Mouse (Mus musculus) kidney, postnatal 0 days (tissue): ENCODE measurements around the gene Tmc4. TPM values are rescaled to one million over a fixed set of nuclear protein-coding genes. Genes with fewer than 3 reads are reported as not detected.
A peak's percentile ranks its signal among the peaks of the same experiment; 100 is the strongest.
"Not testable (repeated sequence)": the region's sequence is repeated elsewhere in the genome, so short reads cannot be mapped to it uniquely, and the experiment has no call there.

Source experiments
- ATAC-seq: fragments of 200-750 bp; cut with Nextera tagmentation; replicated peaks from 2 replicates; pipeline ENCODE4 v1.8.0; 2017; ENCODE audit warnings: low read depth, moderate number of reproducible peaks, moderate TSS enrichment, moderate library complexity; ENCODE audit not compliant: low FRiP score
- DNase-seq: peaks from one replicate; pipeline ENCODE4 v3.0.0-alpha.2; 2016; ENCODE audit warnings: low spot score
- H3K27ac ChIP-seq: fragments of 300-500 bp; sonication (generic); 2 replicates; pipeline ENCODE4 v1.5.1; 2014; ENCODE audit warnings: mild to moderate bottlenecking
- H3K27me3 ChIP-seq: fragments of 300-500 bp; sonication (generic); 2 replicates; pipeline ENCODE4 v1.6.1; 2014; ENCODE audit warnings: low read length, mixed read lengths; ENCODE audit not compliant: insufficient read depth
- H3K36me3 ChIP-seq: fragments of 300-500 bp; sonication (generic); 2 replicates; pipeline ENCODE4 v1.6.1; 2014; ENCODE audit warnings: low read length, mixed read lengths; ENCODE audit not compliant: insufficient read depth
- H3K4me1 ChIP-seq: fragments of 300-500 bp; sonication (generic); replicated peaks from 2 replicates; pipeline ENCODE4 v1.6.1; 2014; ENCODE audit warnings: antibody characterized with exemption, low read length, mixed read lengths; ENCODE audit not compliant: insufficient read depth
- H3K4me2 ChIP-seq: fragments of 300-500 bp; sonication (generic); 2 replicates; pipeline ENCODE4 v1.6.1; 2014; ENCODE audit warnings: mild to moderate bottlenecking, low read length, moderate library complexity, mixed read lengths
- H3K4me3 ChIP-seq: fragments of 300-500 bp; sonication (generic); replicated peaks from 2 replicates; pipeline ENCODE4 v1.5.1; 2014; ENCODE audit warnings: low read depth, low read length
- H3K9ac ChIP-seq: fragments of 300-500 bp; sonication (generic); 2 replicates; pipeline ENCODE4 v1.6.1; 2014; ENCODE audit warnings: low read depth, low read length
- H3K9me3 ChIP-seq: fragments of 300-500 bp; sonication (generic); replicated peaks from 2 replicates; pipeline ENCODE4 v1.6.1; 2016; ENCODE audit warnings: low read length, inconsistent platforms, mixed read lengths
- CTCF ChIP-seq: IDR thresholded peaks from 2 replicates; pipeline ENCODE4 v1.5.1; 2016; ENCODE audit warnings: antibody characterized with exemption, low read depth, mild to moderate bottlenecking, moderate library complexity
- WGBS: fragments of 180-500 bp; shearing (Covaris S2); extraction: QIAGEN DNeasy Blood & Tissue Kit; methylation state at CpG from one replicate; pipeline ENCODE4 v1.1.7; 2014; 5-methylcytosine and 5-hydroxymethylcytosine counted together
- polyA plus RNA-seq: library from polyadenylated mRNA; unstranded; fragments of >200 nt; fragmentation: Nextera tagmentation; extraction: Ambion mirVana; gene quantifications from 2 replicates; pipeline ENCODE4 v1.2.1, GENCODE M21; 2015

Tmc4 gene
- polyA plus RNA-seq, 1 experiment from 2014 or later: 28.1 TPM

- peaks cover 11% of the 10 kb centered on the region; the same call in 1 of the 2 replicates for H3K4me1 ChIP-seq
- H3K9ac ChIP-seq: peak overlapping the region; percentile 76
- under 1% methylated on average over 20 of the region's 20 CpGs for WGBS
- ATAC-seq (peak; percentile 47), DNase-seq (no peak)
- no peaks in the 10 kb centered on the region for H3K9me3 ChIP-seq
- H3K36me3 ChIP-seq: peaks cover 23% of the 10 kb centered on the region
- H3K27me3 ChIP-seq: no peaks in the 10 kb centered on the region
- TF ChIP-seq CTCF: no peak
- H3K4me2 ChIP-seq: peak overlapping the region; percentile 59
- peak overlapping the region; percentile 94 for H3K27ac ChIP-seq
- H3K4me3 ChIP-seq: peak overlapping the region; percentile 68
Observed at GRCm38 (mm10) chr7:3704475-3704874, 27.1 kb upstream of the Tmc4 start.

DNA sequence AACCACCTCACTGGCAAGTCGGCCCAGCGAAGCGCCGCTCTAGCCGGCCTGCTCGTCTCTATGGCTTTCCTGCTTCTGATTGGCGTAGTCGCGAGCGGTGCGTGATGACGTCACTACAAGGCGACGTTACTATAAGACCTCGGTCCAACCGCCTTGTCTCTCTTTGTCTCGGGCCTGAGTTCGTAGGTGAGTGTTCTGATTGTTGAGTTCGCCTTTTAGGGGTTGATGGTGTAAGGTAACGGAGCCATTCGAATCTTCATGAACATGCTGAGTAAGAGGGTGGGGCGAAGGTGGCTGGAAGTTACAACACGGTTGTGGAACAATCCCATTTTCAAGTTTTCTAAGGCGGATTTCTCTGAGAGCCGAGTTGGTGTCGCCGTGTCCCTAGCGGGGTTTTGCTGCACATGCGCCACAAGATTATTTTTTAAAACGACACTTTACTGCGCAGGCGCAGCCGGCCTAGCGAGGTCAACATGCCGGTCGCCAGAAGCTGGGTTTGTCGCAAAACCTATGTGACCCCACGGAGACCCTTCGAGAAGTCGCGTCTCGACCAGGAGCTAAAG is 26.6 kb upstream of the Tmc4 start, which contains the start of gene Rps9:
Rps9 (plus strand) TSS at position 115 of the 563 bp plus-strand sequence.
- H3K4me3 ChIP-seq: peak within 1 kb of the TSS; percentile 68
- TF ChIP-seq CTCF: 0 out of 2 replicates have a peak, but pooled peaks have one; percentile 15
- H3K4me1 ChIP-seq: peaks cover 11% of the 10 kb centered on the region; the same call in 1 of the 2 replicates
- no peaks in the 10 kb centered on the region for H3K9me3 ChIP-seq
- H3K9ac ChIP-seq: peak within 1 kb of the TSS; percentile 76
- DNase-seq: peak; percentile 98
- ATAC-seq: peak; percentile 94
- no peaks in the 10 kb centered on the region for H3K27me3 ChIP-seq
- peaks cover 28% of the 10 kb centered on the region for H3K36me3 ChIP-seq
- peak within 1 kb of the TSS; percentile 59 for H3K4me2 ChIP-seq
- 3% methylated on average over 42 of the region's 42 CpGs for WGBS
- H3K27ac ChIP-seq: peak within 1 kb of the TSS; percentile 94

- DNase-seq (no peak), ATAC-seq (peak; percentile 23)
- Histone ChIP-seq H3K4me3 (peak overlapping the region; percentile 68), H3K27ac (peak overlapping the region; percentile 94), H3K4me2 (peak overlapping the region; percentile 56), H3K9me3 (no peaks in the 10 kb centered on the region), H3K36me3 (peaks cover 34% of the 10 kb centered on the region), H3K27me3 (no peaks in the 10 kb centered on the region), H3K9ac (peak overlapping the region; percentile 53; the same call in 1 of the 2 replicates), H3K4me1 (peaks cover 11% of the 10 kb centered on the region; the same call in 1 of the 2 replicates)
- WGBS: 24% methylated on average over 6 of the region's 6 CpGs
- TF ChIP-seq CTCF: no peak
Observed at GRCm38 (mm10) chr7:3703148-3703878, 26.0 kb upstream of the Tmc4 start.

DNA sequence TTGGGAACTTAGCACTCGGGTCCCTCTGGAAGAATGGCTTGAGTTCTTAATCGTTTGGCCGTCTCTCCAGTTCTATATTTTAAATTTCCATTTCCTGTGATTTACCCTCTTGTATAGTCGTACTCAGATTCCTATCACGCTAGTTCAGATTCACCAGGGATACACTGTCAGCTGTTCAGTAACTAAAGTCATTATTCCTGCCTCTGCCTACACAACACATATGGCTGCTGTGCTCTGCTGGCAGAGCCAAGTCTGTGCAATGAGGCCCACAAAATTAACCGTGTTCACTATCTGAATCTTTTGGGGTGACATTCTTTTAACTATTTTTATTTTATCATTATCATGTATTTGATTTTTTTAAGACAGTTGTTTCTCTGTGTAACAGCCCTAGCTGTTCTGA is 21.1 kb upstream of the Tmc4 start:
- 93% methylated on average over 6 of the region's 6 CpGs for WGBS
- ATAC-seq (no peak), DNase-seq (no peak)
- Histone ChIP-seq H3K27ac (no peak overlapping the region), H3K9ac (no peak overlapping the region), H3K4me1 (peaks cover 8% of the 10 kb centered on the region; the same call in 1 of the 2 replicates), H3K36me3 (peaks cover 30% of the 10 kb centered on the region), H3K4me3 (no peak overlapping the region), H3K27me3 (no peaks in the 10 kb centered on the region), H3K4me2 (no peak overlapping the region), H3K9me3 (no peaks in the 10 kb centered on the region)
- TF ChIP-seq CTCF: no peak

- Histone ChIP-seq H3K27ac (peak overlapping the region; percentile 95), H3K4me3 (peak overlapping the region; percentile 81), H3K4me2 (peak overlapping the region; percentile 94), H3K9ac (peak overlapping the region; percentile 89), H3K4me1 (peaks cover 17% of the 10 kb centered on the region), H3K36me3 (peaks cover 23% of the 10 kb centered on the region)
- ATAC-seq, H3K27me3 ChIP-seq, H3K9me3 ChIP-seq, DNase-seq: not testable (repeated sequence)
- 2% methylated on average over 9 of the region's 9 CpGs for WGBS
Observed at GRCm38 (mm10) chr7:3694949-3695305, 17.6 kb upstream of the Tmc4 start.

GRCm38 (mm10) chr7:3694076-3694948 is 17.0 kb upstream of the Tmc4 start:
- H3K27ac ChIP-seq: peak overlapping the region; percentile 95
- peak overlapping the region; percentile 81 for H3K4me3 ChIP-seq
- no peaks in the 10 kb centered on the region for H3K9me3 ChIP-seq
- peak overlapping the region; percentile 89 for H3K9ac ChIP-seq
- peaks cover 20% of the 10 kb centered on the region for H3K36me3 ChIP-seq
- no peaks in the 10 kb centered on the region for H3K27me3 ChIP-seq
- WGBS: under 1% methylated on average over 52 of the region's 55 CpGs
- ATAC-seq (peak; percentile 51), DNase-seq (peak; percentile 98)
- peak overlapping the region; percentile 94 for H3K4me2 ChIP-seq
- peaks cover 17% of the 10 kb centered on the region for H3K4me1 ChIP-seq
- no peak for TF ChIP-seq CTCF
